1 mouse cellular context compared by ENCODE assay signal in the genomic region with DNA sequence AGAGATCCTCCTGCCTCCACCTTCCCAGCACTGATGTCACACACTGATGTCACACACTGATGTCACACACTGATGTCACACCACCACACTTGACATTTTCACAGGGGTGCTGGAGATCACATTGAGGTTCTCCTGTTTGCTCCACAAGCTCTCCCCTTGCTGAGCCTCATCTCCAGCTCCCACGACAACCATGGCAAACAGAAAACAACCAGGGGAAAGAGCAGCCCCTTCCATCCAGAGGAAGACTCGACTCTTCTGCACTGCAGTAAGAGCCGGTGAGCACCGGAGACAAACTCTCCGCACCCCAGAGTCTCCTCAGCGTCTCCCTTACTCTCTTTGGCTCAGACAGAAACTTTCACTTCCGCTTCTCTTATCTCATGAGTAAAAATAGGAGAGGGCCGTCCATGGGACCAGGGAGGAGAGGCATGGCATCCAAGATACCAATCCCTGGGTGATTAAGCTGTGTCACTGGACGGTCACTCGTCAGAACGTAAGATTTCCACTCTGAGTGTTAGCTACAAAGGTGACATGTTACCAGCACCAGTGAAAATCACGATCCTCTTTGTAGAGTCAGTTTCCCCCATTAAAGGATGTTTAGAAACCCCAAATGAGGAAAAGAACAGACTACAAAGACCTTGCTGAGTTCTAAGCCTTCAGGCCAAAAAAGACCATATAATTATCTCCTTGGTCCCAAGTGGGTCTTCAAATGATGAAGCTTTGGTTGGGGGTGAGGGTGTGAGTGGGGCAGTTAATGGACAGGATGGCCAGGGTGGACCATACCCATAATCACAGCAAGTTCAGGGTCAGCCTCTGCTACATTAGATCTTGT.
TF ChIP-seq lines count a peak whose summit lies in the region.

No protein-coding gene starts in this region.

TF ChIP-seq in CH12.LX, 34 proteins besides CTCF, POLR2A, EP300 and RAD21 (continued from another document):
- no peak for TF ChIP-seq USF2 (conservative IDR thresholded peaks at IDR 0.05; ENCODE audit: low read depth, low read length)
